Mouse (Mus musculus) hindbrain, embryonic 12.5 days (tissue): ENCODE results near the gene Kcna10. TPM values are rescaled to one million over a fixed set of nuclear protein-coding genes. Genes with fewer than 3 reads are reported as not detected.
A peak's percentile ranks its signal among the peaks of the same experiment; 100 is the strongest.

Experiments used
- ATAC-seq: fragments of 200-750 bp; cut with Nextera tagmentation; 2 replicates; pipeline ENCODE4 v1.8.0; 2017; ENCODE audit warnings: moderate TSS enrichment; ENCODE audit not compliant: low FRiP score
- H3K27ac ChIP-seq: fragments of 300-500 bp; sonication (generic); 2 replicates; pipeline ENCODE4 v1.5.1; 2016; ENCODE audit warnings: mild to moderate bottlenecking
- H3K27me3 ChIP-seq: fragments of 300-500 bp; sonication (generic); 2 replicates; pipeline ENCODE4 v1.6.1; 2016; ENCODE audit warnings: mild to moderate bottlenecking
- H3K36me3 ChIP-seq: fragments of 300-500 bp; sonication (generic); 2 replicates; pipeline ENCODE4 v1.6.1; 2016; ENCODE audit warnings: mild to moderate bottlenecking
- H3K4me1 ChIP-seq: fragments of 300-500 bp; sonication (generic); 2 replicates; pipeline ENCODE4 v1.6.1; 2016
- H3K4me2 ChIP-seq: fragments of 300-500 bp; sonication (generic); replicated peaks from 2 replicates; pipeline ENCODE4 v1.6.1; 2016; ENCODE audit warnings: mild to moderate bottlenecking
- H3K4me3 ChIP-seq: fragments of 300-500 bp; sonication (generic); 2 replicates; pipeline ENCODE4 v1.5.1; 2016; ENCODE audit warnings: mild to moderate bottlenecking
- H3K9ac ChIP-seq: fragments of 300-500 bp; sonication (generic); 2 replicates; pipeline ENCODE4 v1.6.1; 2016; ENCODE audit warnings: mild to moderate bottlenecking, moderate library complexity
- H3K9me3 ChIP-seq: fragments of 300-500 bp; sonication (generic); replicated peaks from 2 replicates; pipeline ENCODE4 v1.6.1; 2016; ENCODE audit warnings: mild to moderate bottlenecking
- WGBS: fragments of 180-500 bp; shearing (Covaris S2); methylation state at CpG from one replicate; pipeline ENCODE4 v1.1.7; 2016; 5-methylcytosine and 5-hydroxymethylcytosine counted together
- polyA plus RNA-seq: library from polyadenylated mRNA; unstranded; fragments of >200 nt; fragmentation: Nextera tagmentation; extraction: Ambion mirVana; gene quantifications from 2 replicates; pipeline ENCODE4 v1.2.1, GENCODE M21; 2016

The Kcna10 gene
- polyA plus RNA-seq, 1 experiment from 2014 or later: not detected

GRCm38 (mm10) chr3:107171964-107172363 lies 10.9 kb upstream of the Kcna10 start:
- Histone ChIP-seq H3K4me1 (0 out of 2 replicates have a peak, but pooled peaks cover 4% of the 10 kb centered on the region), H3K27ac (no peak overlapping the region), H3K4me3 (no peak overlapping the region), H3K9me3 (no peaks in the 10 kb centered on the region), H3K27me3 (no peaks in the 10 kb centered on the region), H3K36me3 (no peaks in the 10 kb centered on the region), H3K9ac (no peak overlapping the region), H3K4me2 (no peak overlapping the region)
- 81% methylated on average over 3 of the region's 3 CpGs for WGBS
- no peak for ATAC-seq

- no peak for ATAC-seq
- Histone ChIP-seq H3K4me1 (0 out of 2 replicates have a peak, but pooled peaks cover 4% of the 10 kb centered on the region), H3K9ac (no peak overlapping the region), H3K4me3 (no peak overlapping the region), H3K36me3 (no peaks in the 10 kb centered on the region), H3K27ac (no peak overlapping the region), H3K4me2 (no peak overlapping the region), H3K27me3 (no peaks in the 10 kb centered on the region), H3K9me3 (no peaks in the 10 kb centered on the region)
- 79% methylated on average over 1 of the region's 1 CpGs for WGBS
Measured at GRCm38 (mm10) chr3:107172556-107172955, 10.3 kb upstream of the Kcna10 start.

- H3K27me3 ChIP-seq: no peaks in the 10 kb centered on the region
- H3K4me1 ChIP-seq: 0 out of 2 replicates have a peak, but pooled peaks cover 4% of the 10 kb centered on the region
- H3K9ac ChIP-seq: no peak overlapping the region
- ATAC-seq: no peak
- no peak overlapping the region for H3K4me3 ChIP-seq
- H3K36me3 ChIP-seq: no peaks in the 10 kb centered on the region
- no peaks in the 10 kb centered on the region for H3K9me3 ChIP-seq
- WGBS: 78% methylated on average over 4 of the region's 4 CpGs
- H3K4me2 ChIP-seq: no peak overlapping the region
- no peak overlapping the region for H3K27ac ChIP-seq
Measured at GRCm38 (mm10) chr3:107175486-107175885, 7.4 kb upstream of the Kcna10 start.

DNA sequence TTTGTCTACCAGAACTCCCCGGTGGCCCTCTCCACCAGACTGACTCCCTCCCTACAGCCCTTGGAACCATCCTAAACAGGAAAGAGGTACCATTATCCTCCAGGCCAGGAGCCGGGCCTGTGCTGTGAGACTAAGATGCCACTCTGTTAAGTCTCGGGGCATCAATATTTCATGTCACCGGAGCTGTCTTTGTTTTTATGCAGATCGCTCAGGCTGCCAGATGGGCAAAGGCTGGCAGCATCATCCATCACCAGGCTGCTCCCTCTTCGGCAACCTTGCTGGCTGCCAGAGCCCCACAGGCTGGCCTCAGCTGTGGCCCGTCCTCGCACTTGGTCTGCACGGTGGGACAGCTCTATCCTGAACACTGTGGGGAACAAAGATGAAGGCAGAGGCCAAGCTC lies 6.4 kb upstream of the Kcna10 start:
- no peak overlapping the region for H3K4me3 ChIP-seq
- 0 out of 2 replicates have a peak, but pooled peaks cover 4% of the 10 kb centered on the region for H3K4me1 ChIP-seq
- peak; percentile 94 for ATAC-seq
- H3K4me2 ChIP-seq: no peak overlapping the region
- 0 out of 2 replicates have a peak overlapping the region, but pooled peaks have one; percentile 46 for H3K27ac ChIP-seq
- WGBS: 39% methylated on average over 9 of the region's 9 CpGs
- no peaks in the 10 kb centered on the region for H3K36me3 ChIP-seq
- H3K9ac ChIP-seq: no peak overlapping the region
- no peaks in the 10 kb centered on the region for H3K9me3 ChIP-seq
- H3K27me3 ChIP-seq: no peaks in the 10 kb centered on the region

GRCm38 (mm10) chr3:107180860-107181259 lies 2.0 kb upstream of the Kcna10 start:
- Histone ChIP-seq H3K4me3 (no peak overlapping the region), H3K27ac (no peak overlapping the region), H3K9ac (no peak overlapping the region), H3K4me1 (0 out of 2 replicates have a peak, but pooled peaks cover 4% of the 10 kb centered on the region), H3K27me3 (0 out of 2 replicates have a peak, but pooled peaks cover 2% of the 10 kb centered on the region), H3K4me2 (no peak overlapping the region), H3K36me3 (no peaks in the 10 kb centered on the region), H3K9me3 (no peaks in the 10 kb centered on the region)
- ATAC-seq: no peak
- WGBS: 82% methylated on average over 2 of the region's 2 CpGs

- Histone ChIP-seq H3K27me3 (0 out of 2 replicates have a peak, but pooled peaks cover 2% of the 10 kb centered on the region), H3K27ac (no peak overlapping the region), H3K9me3 (no peaks in the 10 kb centered on the region), H3K9ac (no peak overlapping the region), H3K4me2 (no peak overlapping the region), H3K4me3 (no peak overlapping the region), H3K4me1 (no peaks in the 10 kb centered on the region), H3K36me3 (no peaks in the 10 kb centered on the region)
- WGBS: 88% methylated on average over 3 of the region's 3 CpGs
- no peak for ATAC-seq
Measured at GRCm38 (mm10) chr3:107183178-107183577, 322 bp downstream of the Kcna10 start.

GRCm38 (mm10) chr3:107185597-107185996 lies 2.7 kb downstream of the Kcna10 start:
- no peak for ATAC-seq
- 78% methylated on average over 3 of the region's 3 CpGs for WGBS
- no peak overlapping the region for H3K27ac ChIP-seq

GRCm38 (mm10) chr3:107187022-107187421 lies 4.2 kb downstream of the Kcna10 start:
- 75% methylated on average over 4 of the region's 4 CpGs for WGBS
- Histone ChIP-seq H3K9me3 (no peaks in the 10 kb centered on the region), H3K27ac (no peak overlapping the region), H3K9ac (no peak overlapping the region), H3K4me3 (no peak overlapping the region), H3K4me2 (no peak overlapping the region), H3K4me1 (peaks cover 4% of the 10 kb centered on the region; the same call in 1 of the 2 replicates), H3K27me3 (0 out of 2 replicates have a peak, but pooled peaks cover 2% of the 10 kb centered on the region), H3K36me3 (no peaks in the 10 kb centered on the region)
- no peak for ATAC-seq

More at GRCm38 (mm10) chr3:107185597-107185996, 2.7 kb downstream of the Kcna10 start:
- Histone ChIP-seq H3K4me1 (peaks cover 4% of the 10 kb centered on the region; the same call in 1 of the 2 replicates), H3K4me2 (no peak overlapping the region), H3K4me3 (no peak overlapping the region), H3K27me3 (0 out of 2 replicates have a peak, but pooled peaks cover 2% of the 10 kb centered on the region), H3K9ac (no peak overlapping the region), H3K9me3 (no peaks in the 10 kb centered on the region), H3K36me3 (no peaks in the 10 kb centered on the region)

DNA sequence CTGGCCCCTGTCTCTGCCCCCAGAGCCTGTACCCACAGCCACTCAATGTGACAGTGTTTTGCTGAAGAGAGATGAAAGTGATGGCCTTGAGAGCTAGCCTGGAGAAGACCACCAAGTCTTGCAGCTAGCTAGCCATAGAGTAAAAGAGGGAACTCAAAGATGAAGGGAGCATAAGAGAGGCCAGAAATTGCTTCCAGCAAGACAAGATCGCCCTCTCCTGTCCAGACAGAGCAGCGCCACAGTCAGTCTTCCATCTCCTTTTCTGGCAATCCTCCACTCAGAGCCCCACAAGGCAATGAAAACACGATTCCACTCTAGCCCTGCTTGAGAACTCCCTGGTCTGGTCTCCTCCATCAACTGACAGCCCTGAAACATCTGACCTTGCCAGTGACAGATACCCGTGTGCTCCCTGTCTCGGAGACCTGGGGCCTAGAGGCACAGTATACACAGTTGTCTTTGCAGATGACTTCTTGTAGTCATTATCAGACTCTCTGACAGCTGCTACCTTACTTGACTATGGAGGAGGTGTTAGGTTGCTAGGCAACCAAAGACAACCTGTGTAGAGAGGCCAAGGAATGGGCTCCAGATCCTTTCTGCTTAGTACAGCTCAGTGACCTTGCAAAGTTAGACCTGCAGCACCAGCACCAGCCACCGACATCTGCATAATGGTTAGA lies 5.5 kb downstream of the Kcna10 start:
- Histone ChIP-seq H3K36me3 (no peaks in the 10 kb centered on the region), H3K4me2 (no peak overlapping the region), H3K9ac (no peak overlapping the region), H3K27ac (no peak overlapping the region), H3K9me3 (no peaks in the 10 kb centered on the region), H3K4me1 (peaks cover 4% of the 10 kb centered on the region; the same call in 1 of the 2 replicates), H3K4me3 (no peak overlapping the region), H3K27me3 (0 out of 2 replicates have a peak, but pooled peaks cover 2% of the 10 kb centered on the region)
- ATAC-seq: peak; percentile 70
- WGBS: 46% methylated on average over 6 of the region's 6 CpGs

DNA sequence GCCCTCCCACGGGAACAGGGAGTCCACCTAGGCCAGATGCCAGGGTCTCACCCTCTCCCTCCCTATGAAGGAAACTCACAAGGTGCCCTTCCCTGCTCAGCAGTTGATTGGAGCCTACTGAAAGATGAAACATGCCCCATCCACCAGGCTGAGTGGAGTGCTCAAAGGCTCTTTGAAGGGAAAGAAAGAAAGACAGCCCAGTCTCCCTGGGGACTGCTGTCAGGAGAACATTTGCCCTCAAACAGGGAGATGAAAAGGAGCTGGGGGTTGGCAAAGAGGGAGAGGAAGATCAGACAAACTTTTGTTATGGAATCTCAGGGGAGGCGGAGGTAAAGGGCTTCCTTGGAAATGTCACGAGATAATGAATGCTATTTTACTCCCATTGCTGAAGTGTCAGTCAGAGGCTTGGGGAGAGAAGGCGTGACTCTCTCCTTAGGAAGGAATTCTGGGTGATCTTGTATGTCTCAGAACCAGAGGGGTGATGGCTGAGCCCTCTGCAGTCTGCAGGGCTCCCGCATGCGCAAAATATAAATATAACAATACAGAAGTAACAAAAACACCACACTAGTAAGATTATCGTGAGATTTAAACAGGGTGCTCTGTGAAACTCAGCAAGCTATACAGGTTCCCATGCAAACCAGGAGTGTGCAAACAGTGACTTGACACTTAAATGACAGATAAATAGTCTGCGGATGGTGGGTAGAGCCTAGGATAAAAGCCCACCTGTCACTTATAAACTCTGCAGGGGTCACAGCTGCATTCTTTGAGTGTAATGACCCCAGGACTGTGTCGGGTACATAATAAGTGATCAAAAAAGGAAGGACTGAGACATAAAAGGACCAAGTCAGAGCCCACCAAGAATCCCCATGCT lies 18.7 kb downstream of the Kcna10 start:
- Histone ChIP-seq H3K27me3 (no peaks in the 10 kb centered on the region), H3K4me2 (no peak overlapping the region), H3K4me3 (no peak overlapping the region), H3K9me3 (no peaks in the 10 kb centered on the region), H3K27ac (no peak overlapping the region), H3K36me3 (no peaks in the 10 kb centered on the region), H3K9ac (no peak overlapping the region), H3K4me1 (peaks cover 11% of the 10 kb centered on the region)
- WGBS: 26% methylated on average over 9 of the region's 9 CpGs
- no peak for ATAC-seq

DNA sequence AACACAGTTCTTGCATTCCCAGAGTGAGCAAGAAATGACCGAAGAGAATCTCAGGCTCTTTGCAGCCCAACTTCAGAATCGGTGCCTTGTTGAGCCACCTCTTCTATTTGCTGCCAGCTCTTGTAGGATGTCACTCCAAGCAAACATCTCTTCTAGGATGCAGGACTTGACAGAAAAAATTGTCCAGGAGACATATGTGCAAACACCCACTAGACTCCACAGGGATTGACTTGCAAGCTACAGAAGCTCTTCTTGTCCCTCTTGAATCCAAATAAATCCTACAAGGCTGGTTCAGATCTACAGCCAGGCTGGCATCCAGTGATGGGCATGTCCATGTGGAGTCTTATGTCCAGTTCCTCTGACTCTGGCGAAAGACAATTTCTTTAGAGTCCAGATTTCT lies 21.6 kb downstream of the Kcna10 start:
- H3K36me3 ChIP-seq: no peaks in the 10 kb centered on the region
- no peak for ATAC-seq
- H3K27ac ChIP-seq: no peak overlapping the region
- no peaks in the 10 kb centered on the region for H3K9me3 ChIP-seq
- WGBS: 90% methylated on average over 3 of the region's 3 CpGs
- H3K4me1 ChIP-seq: peaks cover 34% of the 10 kb centered on the region
- H3K9ac ChIP-seq: no peak overlapping the region
- no peaks in the 10 kb centered on the region for H3K27me3 ChIP-seq
- H3K4me3 ChIP-seq: no peak overlapping the region
- H3K4me2 ChIP-seq: no peak overlapping the region

GRCm38 (mm10) chr3:107205170-107205569 lies 22.3 kb downstream of the Kcna10 start:
- Histone ChIP-seq H3K27me3 (no peaks in the 10 kb centered on the region), H3K27ac (no peak overlapping the region), H3K36me3 (no peaks in the 10 kb centered on the region), H3K9me3 (no peaks in the 10 kb centered on the region), H3K4me2 (no peak overlapping the region), H3K4me3 (no peak overlapping the region), H3K9ac (no peak overlapping the region), H3K4me1 (peaks cover 34% of the 10 kb centered on the region)
- no peak for ATAC-seq
